ENCODE assay signal across 20 mouse cellular contexts in the genomic region with DNA sequence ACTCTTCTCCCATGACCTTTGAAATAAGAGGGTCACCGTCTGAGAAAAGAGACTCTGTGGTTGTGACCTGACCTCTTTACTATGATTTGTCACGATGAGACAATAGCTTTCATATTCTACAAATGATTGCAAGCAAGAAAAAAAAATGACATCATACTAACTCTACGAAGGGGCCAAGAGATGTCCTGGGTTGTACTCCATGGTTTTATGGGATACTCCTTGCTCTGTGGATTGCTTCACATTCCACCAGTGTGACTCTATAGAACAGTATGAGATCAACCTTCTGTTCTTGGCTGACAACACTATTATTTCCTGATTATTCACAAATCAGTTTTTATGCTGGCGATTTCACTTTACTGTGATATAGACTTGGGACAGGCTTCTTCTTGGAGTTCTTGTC. TPM values are rescaled to one million over a fixed set of nuclear protein-coding genes. Genes with fewer than 3 reads are reported as not detected.
DNase-seq lines count a peak whose midpoint lies in the region; ATAC-seq and TF ChIP-seq lines count a peak whose summit lies in the region.
"Had no signal": no experiment of that assay in that cellular context is flagged by ENCODE, and none has a peak within 500 bp of the region (broad histone marks: within the 10 kb centered on the region; RNA-seq: fewer than 3 reads in every experiment).

No protein-coding gene starts in this region.

- no peak for TF ChIP-seq POLR2A in ES-Bruce4 (IDR thresholded peaks at IDR 0.05; ENCODE audit: insufficient read depth, low read length)
- TF ChIP-seq POLR2A in myocyte (IDR thresholded peaks at IDR 0.05; ENCODE audit: insufficient read length, low read depth): no peak

- peak; percentile 81 for DNase-seq in 3T3-L1 (ENCODE audit: low read depth, low spot score)
- DNase-seq in urinary bladder, postnatal 4 days (ENCODE audit: low spot score in 2 of 2): no peak
- DNase-seq: adrenal gland, adult 2 months; adrenal gland, postnatal 10 days; adrenal gland, postnatal 25 days; cerebellum, adult 11 months; cerebellum, adult 18-20 months; cerebellum, adult 8-10 months; cerebellum, adult 9-11 months; cerebellum, postnatal 14 days; cerebellum, postnatal 36 days; embryo, embryonic 11 days had no signal

- TF ChIP-seq EP300 in ES-Bruce4 (IDR thresholded peaks at IDR 0.05; ENCODE audit: insufficient read depth, low read depth, low read length): no peak

- no peak for ATAC-seq in forebrain, embryonic 16.5 days
- ATAC-seq: CD4-positive, CD25-positive, alpha-beta regulatory T cell, adult 4 months; forebrain, embryonic 13.5 days; forebrain, embryonic 15.5 days had no signal

- H3K4me3 ChIP-seq in ES-Bruce4 (ENCODE audit: low read depth, low read length): no peak overlapping the region
- no peak overlapping the region for H3K4me3 ChIP-seq in myocyte
- H3K4me3 ChIP-seq in forebrain, embryonic 16.5 days (replicated peaks; ENCODE audit: low read length): no peak overlapping the region
- H3K4me3 ChIP-seq: embryonic facial prominence, embryonic 13.5 days; embryonic facial prominence, embryonic 15.5 days; forebrain, embryonic 13.5 days; forebrain, embryonic 15.5 days had no signal

- H3K4me2 ChIP-seq in myocyte (ENCODE audit: low read depth): peak overlapping the region; percentile 69
- no peak overlapping the region for H3K4me2 ChIP-seq in forebrain, embryonic 16.5 days (ENCODE audit: low read length)
- H3K4me2 ChIP-seq: embryonic facial prominence, embryonic 13.5 days; embryonic facial prominence, embryonic 15.5 days; forebrain, embryonic 13.5 days; forebrain, embryonic 15.5 days had no signal

- H3ac ChIP-seq in myocyte (ENCODE audit: control insufficient read depth, insufficient read length): no peak overlapping the region

- H3K79me2 ChIP-seq in myocyte (ENCODE audit: control insufficient read depth, insufficient read depth): peaks cover 6% of the 10 kb centered on the region

- no peak for TF ChIP-seq CTCF in ES-Bruce4 (IDR thresholded peaks at IDR 0.05; ENCODE audit: low read depth, low read length)

- no peaks in the 10 kb centered on the region for H3K4me1 ChIP-seq in ES-Bruce4 (ENCODE audit: control insufficient read depth, insufficient read depth, low read length)
- H3K4me1 ChIP-seq in forebrain, embryonic 16.5 days (replicated peaks; ENCODE audit: control insufficient read depth, insufficient read depth, low read length): peaks cover 6% of the 10 kb centered on the region

- peaks cover 4% of the 10 kb centered on the region; the same call in 1 of the 2 replicates for H3K9me3 ChIP-seq in ES-Bruce4 (replicated peaks; ENCODE audit: control insufficient read depth, insufficient read depth, low read length, poor library complexity, severe bottlenecking)
- no peaks in the 10 kb centered on the region for H3K9me3 ChIP-seq in forebrain, embryonic 16.5 days (ENCODE audit: control insufficient read depth, low read length)
- H3K9me3 ChIP-seq: embryonic facial prominence, embryonic 13.5 days; embryonic facial prominence, embryonic 15.5 days; forebrain, embryonic 13.5 days; forebrain, embryonic 15.5 days had no signal

- peak overlapping the region; percentile 36; the same call in 1 of the 2 replicates for H3K27ac ChIP-seq in ES-Bruce4 (ENCODE audit: insufficient read depth, low read length)
- no peak overlapping the region for H3K27ac ChIP-seq in forebrain, embryonic 16.5 days (ENCODE audit: low read length)
- H3K27ac ChIP-seq: embryonic facial prominence, embryonic 13.5 days; embryonic facial prominence, embryonic 15.5 days; forebrain, embryonic 13.5 days; forebrain, embryonic 15.5 days had no signal

- no peak overlapping the region for H3K9ac ChIP-seq in ES-Bruce4 (ENCODE audit: low read depth, poor library complexity, severe bottlenecking)
- no peak overlapping the region for H3K9ac ChIP-seq in forebrain, embryonic 16.5 days (replicated peaks; ENCODE audit: low read depth, low read length)
- H3K9ac ChIP-seq: embryonic facial prominence, embryonic 13.5 days; embryonic facial prominence, embryonic 15.5 days; forebrain, embryonic 13.5 days; forebrain, embryonic 15.5 days had no signal

- WGBS in forebrain, embryonic 16.5 days: 78% methylated on average over 4 of the region's 4 CpGs

- no peaks in the 10 kb centered on the region for H3K27me3 ChIP-seq in ES-Bruce4 (ENCODE audit: control insufficient read depth, insufficient read depth, low read length, poor library complexity, severe bottlenecking)
- no peaks in the 10 kb centered on the region for H3K27me3 ChIP-seq in myocyte (ENCODE audit: control insufficient read depth, insufficient read depth, insufficient read length)
- no peaks in the 10 kb centered on the region for H3K27me3 ChIP-seq in forebrain, embryonic 16.5 days (replicated peaks; ENCODE audit: control insufficient read depth, insufficient read depth, low read length)
- H3K27me3 ChIP-seq: embryonic facial prominence, embryonic 13.5 days; embryonic facial prominence, embryonic 15.5 days; forebrain, embryonic 15.5 days had no signal

- no peaks in the 10 kb centered on the region for H3K36me3 ChIP-seq in ES-Bruce4 (ENCODE audit: control insufficient read depth, insufficient read depth, low read length, poor library complexity, severe bottlenecking)
- no peaks in the 10 kb centered on the region for H3K36me3 ChIP-seq in myocyte (ENCODE audit: control insufficient read depth, insufficient read depth)
- no peaks in the 10 kb centered on the region for H3K36me3 ChIP-seq in forebrain, embryonic 16.5 days (ENCODE audit: control insufficient read depth, insufficient read depth)
- H3K36me3 ChIP-seq: embryonic facial prominence, embryonic 13.5 days; embryonic facial prominence, embryonic 15.5 days; forebrain, embryonic 15.5 days had no signal

TF ChIP-seq in myocyte, 11 proteins besides CTCF, POLR2A, EP300 and RAD21:
- TF ChIP-seq CEBPB (IDR thresholded peaks at IDR 0.05; ENCODE audit: insufficient read depth, poor library complexity, severe bottlenecking) (peak; percentile 96), MYOG (IDR thresholded peaks at IDR 0.05; ENCODE audit: control insufficient read depth in 1 of 3, insufficient read depth in 1 of 3, insufficient read length in 2 of 3, low read depth in 2 of 3) (no peak), USF1 (IDR thresholded peaks at IDR 0.05; ENCODE audit: low read depth) (no peak)

RNA-seq across cellular contexts. Expression of a gene that starts 4.2 kb away (rescaled TPM):
- polyA plus RNA-seq in ES-Bruce4 (2011; ENCODE audit: insufficient read depth, insufficient read length, low read depth, missing spikeins) (5.5 and 6.5 TPM in 2 replicates), myocyte (2012; fragmentation: generic; extraction: Trizol) (23.9 TPM)
- polyA plus RNA-seq in forebrain, embryonic 16.5 days (2015; fragmentation: Nextera tagmentation; extraction: Ambion mirVana): 6.2 and 8.1 TPM in 2 replicates
- polyA plus RNA-seq: CD4-positive, CD25-positive, alpha-beta regulatory T cell, adult 4 months had no signal
